In the genomic region with DNA sequence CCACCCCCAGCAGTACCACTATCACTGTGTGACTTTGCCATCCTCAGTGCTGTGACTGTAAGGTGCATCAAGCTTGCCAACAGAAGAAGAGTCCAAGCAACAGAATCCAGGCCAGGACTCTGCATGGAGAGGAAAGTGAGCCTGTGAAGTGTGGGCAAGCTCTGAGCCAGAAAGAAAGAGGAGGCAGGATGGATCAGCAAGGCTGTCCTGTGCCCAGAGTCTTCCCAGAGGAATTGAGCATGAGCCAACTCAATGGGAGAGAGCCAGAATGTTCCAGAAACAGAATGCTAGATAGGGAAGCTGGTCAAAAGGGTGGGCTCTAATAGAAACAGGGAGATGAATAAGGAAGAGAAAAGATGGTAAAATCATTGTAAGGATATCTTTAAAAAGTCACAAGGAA, we compare ENCODE assay signal across 30 mouse cellular contexts. TPM values are rescaled to one million over a fixed set of nuclear protein-coding genes. Genes with fewer than 3 reads are reported as not detected.
DNase-seq lines count a peak whose midpoint lies in the region; ATAC-seq lines count a peak whose summit lies in the region.
"Had no signal": no experiment of that assay in that cellular context is flagged by ENCODE, and none has a peak within 500 bp of the region (broad histone marks: within the 10 kb centered on the region; RNA-seq: fewer than 3 reads in every experiment).

No protein-coding gene starts in this region.

- peak; percentile 86 to 90 for DNase-seq in cerebellum, postnatal 10 days
- no peak for DNase-seq in cerebellum, adult 11-12 months
- peak; percentile 17 to 24 for DNase-seq in cerebellum, postnatal 25 days
- DNase-seq in cerebellum, adult 11 months, result no peak
- peak; percentile 49 for DNase-seq in heart, adult 11 months
- no peak for DNase-seq in heart, adult 18-20 months
- peak; percentile 14 for DNase-seq in brain, adult 2 months (ENCODE audit: low read depth, low spot score)
- DNase-seq: adrenal gland, adult 8-10 months; adrenal gland, postnatal 14 days; adrenal gland, postnatal 36 days; B cell, adult 2 months; cerebellum, adult 18-20 months; cerebellum, adult 8-10 months; cerebellum, postnatal 36 days; embryo, embryonic 11 days had no signal

- ATAC-seq in inflammation-experienced regulatory T-cells, adult 6 months, result no peak
- ATAC-seq: activated CD4-positive, CD25-positive, alpha-beta regulatory T cell, adult 4 months; CD4-positive, CD25-positive, alpha-beta regulatory T cell, adult 4 months; forebrain, embryonic 13.5 days; forebrain, embryonic 15.5 days; Patski had no signal

RNA-seq across cellular contexts. Expression of a gene that starts 19.9 kb away (rescaled TPM):
- total RNA-seq in heart, adult 18-20 months (2021), result not detected
- polyA plus RNA-seq in inflammation-experienced regulatory T-cells, adult 6 months (2017; shearing (Covaris generic)), result 10 to 100 TPM; 12.8 to 71.7 (median 14.6) TPM
- total RNA-seq: adrenal gland, adult 18-20 months; adrenal gland, postnatal 14 days; adrenal gland, postnatal 36 days; CH12.LX; G1E had no signal
- polyA plus RNA-seq: brain, embryonic 14.5 days; embryonic facial prominence, embryonic 11.5 days; embryonic facial prominence, embryonic 13.5 days; embryonic facial prominence, embryonic 15.5 days; erythroblast, embryonic 14.5 days; forebrain, embryonic 11.5 days; forebrain, embryonic 13.5 days; forebrain, embryonic 15.5 days; G1E; Patski had no signal

Comparison
In these comparisons a context has a peak if more than half of its experiments do, and no peak if none do; other contexts are left out.
1. DNase-seq: peak in cerebellum, postnatal 10 days (2 of 2), cerebellum, postnatal 25 days (2 of 2), heart, adult 11 months (single experiment) and brain, adult 2 months (single experiment); none in cerebellum, adult 11-12 months (single experiment), cerebellum, adult 11 months (single experiment) and heart, adult 18-20 months (0 of 2).